Mouse (Mus musculus) cortical plate, adult 2 months (tissue): ENCODE results near the gene Set. TPM values are rescaled to one million over a fixed set of nuclear protein-coding genes. Genes with fewer than 3 reads are reported as not detected.

Experiments used
- H3K27ac ChIP-seq: fragments of 200-500 bp; 2 replicates; pipeline ENCODE4 v1.5.1; 2012; ENCODE audit warnings: low read length, control low read depth, inconsistent platforms; ENCODE audit not compliant: insufficient read depth
- H3K4me1 ChIP-seq: fragments of 200-500 bp; 2 replicates; pipeline ENCODE4 v1.6.1; 2011; ENCODE audit warnings: low read length; ENCODE audit not compliant: control insufficient read depth, insufficient read depth
- H3K4me3 ChIP-seq: fragments of 200-500 bp; 2 replicates; pipeline ENCODE4 v1.5.1; 2011; ENCODE audit warnings: mild to moderate bottlenecking, low read length, control low read depth; ENCODE audit not compliant: insufficient read depth
- CTCF ChIP-seq: fragments of 200-500 bp; IDR thresholded peaks from 2 replicates; pipeline ENCODE4 v1.5.1; 2011; ENCODE audit warnings: mild to moderate bottlenecking, control low read depth, low read length; ENCODE audit not compliant: insufficient read depth; ENCODE audit errors: extremely low read depth
- POLR2A ChIP-seq: fragments of 200-500 bp; IDR thresholded peaks from 2 replicates; pipeline ENCODE4 v1.6.1; 2011; ENCODE audit warnings: mild to moderate bottlenecking, low read length, control low read depth; ENCODE audit not compliant: insufficient read depth; ENCODE audit errors: extremely low read depth
- polyA plus RNA-seq: library from polyadenylated mRNA; depleted of rRNA; stranded (reverse); fragments of >200 nt; gene quantifications from 2 replicates; pipeline ENCODE4 v1.2.3, GENCODE M21; 2012

Gene Set
- polyA plus RNA-seq, 1 experiment: 153 TPM

DNA sequence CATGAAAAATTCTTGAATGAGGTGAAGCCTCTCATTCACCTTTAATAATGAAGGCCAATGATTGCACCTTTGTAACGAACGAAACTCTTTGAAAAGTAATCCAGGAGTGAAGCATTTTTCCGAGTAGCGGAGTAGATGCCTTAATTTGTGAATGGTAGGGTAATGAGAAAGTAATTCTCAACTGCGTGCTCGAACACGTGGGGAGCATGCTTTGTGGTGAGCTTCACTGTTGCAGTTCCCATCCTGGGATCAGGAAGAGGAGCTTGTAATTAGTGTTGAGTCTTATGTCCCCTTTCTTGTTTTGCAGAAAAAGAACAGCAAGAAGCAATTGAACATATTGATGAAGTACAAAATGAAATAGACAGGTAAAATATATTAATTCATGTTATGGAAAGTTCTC, 10.8 kb downstream of the Set start:
- Histone ChIP-seq H3K4me3 (peak overlapping the region; percentile 88; the same call in 1 of the 2 replicates), H3K4me1 (peaks cover 4% of the 10 kb centered on the region), H3K27ac (no peak overlapping the region)
- no peak for TF ChIP-seq POLR2A
- TF ChIP-seq CTCF: no peak

DNA sequence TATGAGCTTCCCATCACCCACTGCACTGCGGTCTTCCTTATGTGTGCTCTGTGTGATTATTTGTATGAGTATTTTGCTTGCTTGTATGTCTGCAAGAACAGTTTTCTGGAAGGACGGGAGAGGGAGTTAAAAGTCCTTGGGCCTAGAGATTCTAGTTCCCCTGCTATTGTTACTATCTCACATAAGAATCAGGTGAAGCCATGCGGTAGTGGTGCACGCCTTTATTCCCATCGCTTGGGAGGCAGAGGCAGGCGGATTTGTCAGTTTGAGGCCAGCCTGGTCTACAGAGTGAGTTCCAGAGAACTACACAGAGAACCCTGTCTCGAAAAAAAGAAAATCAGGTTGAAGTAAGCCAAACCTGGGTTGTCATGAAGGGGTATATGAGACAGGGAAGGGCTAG, 15.7 kb downstream of the Set start:
- TF ChIP-seq POLR2A (no peak), CTCF (no peak)
- no peak overlapping the region for H3K4me3 ChIP-seq
- H3K4me1 ChIP-seq: peaks cover 2% of the 10 kb centered on the region
- H3K27ac ChIP-seq: no peak overlapping the region

GRCm38 (mm10) chr2:30073285-30073684, 16.1 kb downstream of the Set start:
- Histone ChIP-seq H3K4me3 (no peak overlapping the region), H3K4me1 (no peaks in the 10 kb centered on the region), H3K27ac (no peak overlapping the region)
- TF ChIP-seq CTCF: no peak
- 0 out of 2 replicates have a peak, but pooled peaks have one; percentile 5 for TF ChIP-seq POLR2A

- no peak overlapping the region for H3K4me3 ChIP-seq
- TF ChIP-seq POLR2A (no peak), CTCF (no peak)
These were observed 18.4 kb downstream of the Set start for GRCm38 (mm10) chr2:30075625-30076024.

GRCm38 (mm10) chr2:30076439-30076838, 19.3 kb downstream of the Set start:
- no peak overlapping the region for H3K4me3 ChIP-seq
- H3K27ac ChIP-seq: no peak overlapping the region
- no peak for TF ChIP-seq POLR2A
- TF ChIP-seq CTCF: no peak
- H3K4me1 ChIP-seq: no peaks in the 10 kb centered on the region

More at GRCm38 (mm10) chr2:30075625-30076024, 18.4 kb downstream of the Set start:
- H3K4me1 ChIP-seq: no peaks in the 10 kb centered on the region
- no peak overlapping the region for H3K27ac ChIP-seq

DNA sequence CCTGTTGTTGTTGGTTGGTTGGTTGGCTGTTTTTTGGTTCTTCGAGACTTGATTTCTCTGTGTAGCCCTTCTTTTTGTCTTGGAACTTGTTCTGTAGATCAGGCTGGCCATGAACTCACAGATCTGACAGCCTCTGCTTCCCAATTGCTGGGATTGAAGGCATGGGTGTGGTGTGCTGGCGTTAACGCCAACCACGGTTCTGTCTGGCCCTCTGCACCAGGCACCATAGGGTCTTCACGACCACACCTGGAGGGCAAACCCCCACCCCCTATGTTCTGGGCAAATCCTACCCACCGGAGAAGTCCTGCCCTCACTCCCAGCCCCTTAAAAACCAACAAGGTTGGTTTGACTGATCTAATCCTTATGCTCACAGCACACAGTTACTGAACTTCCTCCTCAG, 19.8 kb downstream of the Set start:
- no peak for TF ChIP-seq POLR2A
- no peak for TF ChIP-seq CTCF
- H3K27ac ChIP-seq: no peak overlapping the region
- H3K4me1 ChIP-seq: no peaks in the 10 kb centered on the region
- H3K4me3 ChIP-seq: 0 out of 2 replicates have a peak overlapping the region, but pooled peaks have one; percentile 4

GRCm38 (mm10) chr2:30077502-30078348, 20.5 kb downstream of the Set start, which contains the start of gene Pkn3:
Gene Pkn3 (plus strand): TSS chr2:30077684.
- Histone ChIP-seq H3K27ac (no peak within 1 kb of the TSS), H3K4me3 (peak within 1 kb of the TSS; percentile 4; the same call in 1 of the 2 replicates), H3K4me1 (no peaks in the 10 kb centered on the region)
- peak; percentile 75 for TF ChIP-seq CTCF
- no peak for TF ChIP-seq POLR2A

DNA sequence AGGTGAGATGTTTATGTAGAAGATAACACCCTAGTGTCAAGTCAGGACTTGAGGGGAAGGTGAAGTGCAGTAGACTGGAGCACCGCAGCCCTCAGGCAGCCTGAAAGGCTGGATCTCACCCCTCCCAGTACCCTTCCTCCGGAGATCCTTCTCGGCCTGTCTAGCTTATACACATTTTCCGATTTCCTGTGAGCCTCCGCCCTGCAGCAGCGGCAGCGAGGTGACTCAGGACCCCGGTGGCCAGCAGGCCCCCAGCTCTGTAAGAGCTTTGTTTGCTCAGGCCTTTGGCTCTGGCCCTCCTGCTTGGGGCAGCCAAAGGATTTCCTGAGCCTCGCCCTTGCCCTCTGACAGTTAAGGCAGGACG, 21.2 kb downstream of the Set start:
- no peak overlapping the region for H3K27ac ChIP-seq
- H3K4me3 ChIP-seq: no peak overlapping the region
- TF ChIP-seq CTCF: no peak
- TF ChIP-seq POLR2A: no peak
- no peaks in the 10 kb centered on the region for H3K4me1 ChIP-seq

GRCm38 (mm10) chr2:30078760-30079159, 21.6 kb downstream of the Set start:
- Histone ChIP-seq H3K4me1 (no peaks in the 10 kb centered on the region), H3K4me3 (no peak overlapping the region), H3K27ac (no peak overlapping the region)
- TF ChIP-seq POLR2A: no peak
- TF ChIP-seq CTCF: no peak
